Mouse (Mus musculus) myocyte (in vitro differentiated cells): Measurements from ENCODE around the gene Gna11.

ENCODE experiments used
- CEBPB ChIP-seq: IDR thresholded peaks from 2 replicates; pipeline ENCODE4 v1.6.1; 2011; ENCODE audit warnings: mild to moderate bottlenecking, moderate library complexity; ENCODE audit not compliant: poor library complexity, insufficient read depth, severe bottlenecking
- E2F4 ChIP-seq: IDR thresholded peaks from one replicate; pipeline ENCODE4 v1.6.1; 2011; ENCODE audit warnings: mild to moderate bottlenecking, control low read depth, moderate library complexity; ENCODE audit not compliant: insufficient read depth
- MAX ChIP-seq: IDR thresholded peaks from one replicate; pipeline ENCODE4 v1.6.1; 2011; ENCODE audit warnings: low read depth, mild to moderate bottlenecking, control low read depth
- MYOD1 ChIP-seq, 3 experiments: IDR thresholded peaks; one replicate each; pipeline ENCODE4 v1.6.1; 2011; ENCODE audit warnings: control low read depth in 2 of 3, low read depth in 2 of 3, mild to moderate bottlenecking in 2 of 3, moderate library complexity in 1 of 3; ENCODE audit not compliant: insufficient read length in 2 of 3, control insufficient read depth in 1 of 3
- MYOG ChIP-seq, 3 experiments: IDR thresholded peaks; one replicate each; pipeline ENCODE4 v1.6.1; 2011; ENCODE audit warnings: control low read depth in 2 of 3, low read depth in 2 of 3, mild to moderate bottlenecking in 2 of 3; ENCODE audit not compliant: insufficient read length in 2 of 3, control insufficient read depth in 1 of 3, insufficient read depth in 1 of 3
- POLR2A ChIP-seq: IDR thresholded peaks from one replicate; pipeline ENCODE4 v1.6.1; 2011; ENCODE audit warnings: low read depth, mild to moderate bottlenecking, control low read depth, moderate library complexity; ENCODE audit not compliant: insufficient read length
- TCF12 ChIP-seq: IDR thresholded peaks from one replicate; pipeline ENCODE4 v1.6.1; 2011; ENCODE audit warnings: mild to moderate bottlenecking, control low read depth; ENCODE audit not compliant: poor library complexity, insufficient read depth, severe bottlenecking
- USF1 ChIP-seq: IDR thresholded peaks from one replicate; pipeline ENCODE4 v1.6.1; 2011; ENCODE audit warnings: low read depth, mild to moderate bottlenecking, control low read depth, moderate library complexity

DNA sequence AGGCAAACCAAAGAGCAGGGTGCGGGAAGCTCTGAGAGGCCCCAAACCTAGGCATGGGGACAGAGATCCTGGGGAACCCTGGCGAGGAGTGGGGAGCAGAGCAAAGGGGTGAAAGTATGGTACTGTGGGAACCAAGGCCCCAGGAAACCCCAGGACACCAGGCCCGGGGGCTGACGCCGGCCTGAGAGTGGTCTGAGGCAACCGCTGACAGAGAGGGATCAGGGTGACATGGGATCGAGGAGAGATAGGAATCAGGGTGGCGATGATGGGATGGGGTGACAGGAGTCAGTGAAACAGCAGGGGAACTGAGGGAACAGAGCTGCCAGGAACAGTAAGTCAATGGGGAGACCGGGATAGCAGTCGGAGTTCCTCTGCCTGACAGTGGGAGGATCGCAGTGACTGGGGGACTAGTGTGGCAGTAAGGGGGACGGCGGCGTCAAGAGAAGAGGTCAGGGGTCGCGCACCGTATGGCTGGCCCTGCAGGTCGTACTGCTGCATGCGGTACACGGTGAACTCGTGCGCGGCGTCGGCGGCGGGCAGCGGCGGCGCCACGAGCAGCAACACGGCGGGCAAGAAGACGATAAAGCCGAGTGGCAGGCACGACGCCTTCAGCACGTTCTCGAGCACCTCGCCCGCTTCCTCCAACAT, 49.2 kb downstream of the Gna11 start:
- TF ChIP-seq USF1 (no peak), MAX (no peak), CEBPB (no peak), POLR2A (no peak), E2F4 (no peak), MYOD1 (IDR thresholded peaks at IDR 0.05; ENCODE audit: control insufficient read depth in 1 of 3, insufficient read length in 2 of 3, low read depth in 2 of 3) (no peak), TCF12 (no peak), MYOG (IDR thresholded peaks at IDR 0.05; ENCODE audit: control insufficient read depth in 1 of 3, insufficient read depth in 1 of 3, insufficient read length in 2 of 3, low read depth in 2 of 3) (no peak)
